Comparison of ENCODE assay signal across 7 mouse cellular contexts in the genomic region with DNA sequence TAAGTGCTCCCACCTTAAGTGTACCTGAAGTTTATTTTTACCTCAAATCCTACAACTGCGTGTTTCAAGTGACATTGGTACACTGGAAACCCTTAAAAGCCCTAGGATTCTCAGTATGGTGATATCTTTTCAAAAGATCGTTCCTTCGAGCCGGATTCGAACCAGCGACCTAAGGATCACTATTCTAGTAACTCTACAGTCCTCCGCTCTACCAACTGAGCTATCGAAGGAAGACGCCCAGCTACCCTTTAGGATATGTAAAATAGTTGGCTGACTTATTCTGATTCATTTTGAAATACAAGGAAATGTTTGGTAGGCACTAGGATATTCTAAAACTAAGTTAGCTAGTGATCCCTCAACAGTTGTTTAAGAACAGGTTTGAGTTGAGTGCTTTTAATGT. TPM values are rescaled to one million over a fixed set of nuclear protein-coding genes. Genes with fewer than 3 reads are reported as not detected.
A peak's percentile ranks its signal among the peaks of the same experiment; 100 is the strongest.
DNase-seq lines count a peak whose midpoint lies in the region; ATAC-seq and TF ChIP-seq lines count a peak whose summit lies in the region.

No protein-coding gene starts in this region.

- peak overlapping the region; percentile 76 for H3K27ac ChIP-seq in CH12.LX (ENCODE audit: insufficient read depth, low read depth)
- H3K27ac ChIP-seq in heart, embryonic 10.5 days, result no peak overlapping the region
- H3K27ac ChIP-seq in lung, embryonic 16.5 days (ENCODE audit: low read length), result no peak overlapping the region

- no peak for ATAC-seq in lung, embryonic 16.5 days (ENCODE audit: low read depth)

- peaks cover 20 to 21% of the 10 kb centered on the region in 2 experiments for H3K36me3 ChIP-seq in CH12.LX (replicated peaks in 1 of 2; ENCODE audit: control insufficient read depth in 1 of 2, insufficient read depth in 1 of 2, low read length in 1 of 2)
- H3K36me3 ChIP-seq in heart, embryonic 10.5 days, result peaks cover 21% of the 10 kb centered on the region
- H3K36me3 ChIP-seq in lung, embryonic 16.5 days (ENCODE audit: control insufficient read depth, insufficient read depth, low read length), result peaks cover 14% of the 10 kb centered on the region; the same call in 1 of the 2 replicates

- in situ Hi-C loops in CH12.LX (cut with MboI; ENCODE audit: low pct_ligation_motif_present, low pct_unique_long_range_greater_than_20kb, low sequenced_read_pairs), result loop anchor here (10.0 to 25.0 kb wide), 3 partner anchors 1381 to 1563 kb away; a partner anchor contains a TSS

- H3K9me3 ChIP-seq in CH12.LX (replicated peaks; ENCODE audit: low read length), result no peaks in the 10 kb centered on the region
- no peaks in the 10 kb centered on the region for H3K9me3 ChIP-seq in heart, embryonic 10.5 days
- H3K9me3 ChIP-seq in lung, embryonic 16.5 days (ENCODE audit: control insufficient read depth, low read length), result no peaks in the 10 kb centered on the region

- H3K79me2 ChIP-seq in CH12.LX (replicated peaks; ENCODE audit: control insufficient read depth, extremely low read depth, insufficient read depth, poor library complexity, severe bottlenecking), result peaks cover 26% of the 10 kb centered on the region

- H3K27me3 ChIP-seq in CH12.LX (replicated peaks), result no peaks in the 10 kb centered on the region
- H3K27me3 ChIP-seq in heart, embryonic 10.5 days (ENCODE audit: insufficient read depth, poor library complexity, severe bottlenecking), result no peaks in the 10 kb centered on the region
- no peaks in the 10 kb centered on the region for H3K27me3 ChIP-seq in lung, embryonic 16.5 days (ENCODE audit: control insufficient read depth, insufficient read depth, low read depth, low read length)

- H3K4me3 ChIP-seq in CH12.LX (replicated peaks in 1 of 3; ENCODE audit: low read depth in 2 of 3, low read length in 2 of 3, poor library complexity in 1 of 3), result peak overlapping the region; percentile 40 to 84 (median 48)
- peak overlapping the region; percentile 94 for H3K4me3 ChIP-seq in heart, embryonic 10.5 days
- H3K4me3 ChIP-seq in lung, embryonic 16.5 days (ENCODE audit: low read length), result 0 out of 2 replicates have a peak overlapping the region, but pooled peaks have one; percentile 21

- TF ChIP-seq RAD21 in CH12.LX (IDR thresholded peaks at IDR 0.05; ENCODE audit: low read depth, low read length), result no peak

- peak overlapping the region; percentile 80 for H3K4me2 ChIP-seq in CH12.LX (ENCODE audit: insufficient read depth, low read depth, poor library complexity, severe bottlenecking)
- peak overlapping the region; percentile 65 for H3K4me2 ChIP-seq in lung, embryonic 16.5 days (ENCODE audit: low read depth, low read length)

- DNase-seq in 416B (ENCODE audit: low read depth) (peak; percentile 95), CH12.LX (ENCODE audit: extremely low read depth) (peak; percentile 96)
- peak; percentile 74 for DNase-seq in cerebellum, adult 8-10 months
- peak; percentile 88 for DNase-seq in heart, embryonic 10.5 days (ENCODE audit: low spot score)
- peak; percentile 73 for DNase-seq in kidney, postnatal 10 days
- DNase-seq in skeletal muscle tissue, adult 2 months (ENCODE audit: low read depth, low spot score), result peak; percentile 36

- H3K9ac ChIP-seq in CH12.LX (ENCODE audit: insufficient read depth, low read depth), result peak overlapping the region; percentile 54
- no peak overlapping the region for H3K9ac ChIP-seq in lung, embryonic 16.5 days (ENCODE audit: low read length)

- no peak for TF ChIP-seq EP300 in CH12.LX (IDR thresholded peaks at IDR 0.05; ENCODE audit: low read length)

- TF ChIP-seq CTCF in CH12.LX (conservative IDR thresholded peaks at IDR 0.05 in 1 of 2, IDR thresholded peaks at IDR 0.05 in 1 of 2; ENCODE audit: low read depth in 2 of 2, low read length in 2 of 2), result no peak

- WGBS in heart, embryonic 10.5 days, result 1% methylated on average over 9 of the region's 9 CpGs
- WGBS in lung, embryonic 16.5 days, result 7% methylated on average over 9 of the region's 9 CpGs

- no peak for TF ChIP-seq POLR2A in CH12.LX (IDR thresholded peaks at IDR 0.05; ENCODE audit: low read depth, low read length)

- dilution Hi-C loops in CH12.LX (cut with MboI; ENCODE audit: extremely low pct_ligation_motif_present, extremely low pct_unique_long_range_greater_than_20kb, low sequenced_read_pairs), result no loop called here

- peaks cover 5 to 29% of the 10 kb centered on the region in 2 experiments for H3K4me1 ChIP-seq in CH12.LX (ENCODE audit: control insufficient read depth in 1 of 2, insufficient read depth in 2 of 2)
- H3K4me1 ChIP-seq in heart, embryonic 10.5 days, result peaks cover 10% of the 10 kb centered on the region; the same call in 1 of the 2 replicates
- H3K4me1 ChIP-seq in lung, embryonic 16.5 days (replicated peaks; ENCODE audit: control insufficient read depth, insufficient read depth, low read length), result peaks cover 15% of the 10 kb centered on the region

TF ChIP-seq in CH12.LX, 34 proteins besides CTCF, POLR2A, EP300 and RAD21:
- no peak for TF ChIP-seq BHLHE40 (IDR thresholded peaks at IDR 0.05; ENCODE audit: low read depth, low read length)
- peak; percentile 100 for TF ChIP-seq TBP (conservative IDR thresholded peaks at IDR 0.05; ENCODE audit: low read depth, low read length)

RNA-seq across cellular contexts. Expression of a gene that starts 1.8 kb away (rescaled TPM):
- 10.1 and 13.1 TPM in 2 replicates for total RNA-seq in CH12.LX (2012; rRNA removed)
- total RNA-seq in CH12.LX (2014; rRNA removed), result 14.4 and 15.4 TPM in 2 replicates
- 11.7 and 12.9 TPM in 2 replicates for polyA plus RNA-seq in CH12.LX (2012; ENCODE audit: insufficient read length, low read depth)
- 10.1 and 13.0 TPM in 2 replicates for polyA plus RNA-seq in heart, embryonic 10.5 days (2016; fragmentation: Nextera tagmentation; extraction: Ambion mirVana)
- 11.8 and 12.3 TPM in 2 replicates for polyA plus RNA-seq in lung, embryonic 16.5 days (2015; fragmentation: Nextera tagmentation; extraction: Ambion mirVana)

RNA-seq across cellular contexts. Expression of a gene that starts 40.2 kb away (rescaled TPM):
- 0.38 and 0.51 TPM in 2 replicates for total RNA-seq in CH12.LX (2012; rRNA removed)
- total RNA-seq in CH12.LX (2014; rRNA removed), result 0.20 TPM in 2 replicates
- 0.08 and 0.21 TPM in 2 replicates for polyA plus RNA-seq in CH12.LX (2012; ENCODE audit: insufficient read length, low read depth)
- 0.04 and 0.96 TPM in 2 replicates for polyA plus RNA-seq in heart, embryonic 10.5 days (2016; fragmentation: Nextera tagmentation; extraction: Ambion mirVana)
- polyA plus RNA-seq in lung, embryonic 16.5 days (2015; fragmentation: Nextera tagmentation; extraction: Ambion mirVana), result 0.06 and 0.10 TPM in 2 replicates

RNA-seq across cellular contexts. Expression of a gene that starts 56.5 kb away (rescaled TPM):
- total RNA-seq in CH12.LX (2012; rRNA removed) (10.3 and 12.3 TPM in 2 replicates), CH12.LX (2014; rRNA removed) (17.7 and 20.0 TPM in 2 replicates)
- 10.3 and 10.5 TPM in 2 replicates for polyA plus RNA-seq in CH12.LX (2012; ENCODE audit: insufficient read length, low read depth)
- polyA plus RNA-seq in heart, embryonic 10.5 days (2016; fragmentation: Nextera tagmentation; extraction: Ambion mirVana), result 39.0 and 42.2 TPM in 2 replicates
- polyA plus RNA-seq in lung, embryonic 16.5 days (2015; fragmentation: Nextera tagmentation; extraction: Ambion mirVana), result 56.0 and 56.3 TPM in 2 replicates

Comparison
In these comparisons a context has a peak if more than half of its experiments do, and no peak if none do; other contexts are left out.
1. DNase-seq: peak in every context shown above with its lines; median percentile 96 in CH12.LX; 95 in 416B; 88 in heart, embryonic 10.5 days; 74 in cerebellum, adult 8-10 months; 73 in kidney, postnatal 10 days; 36 in skeletal muscle tissue, adult 2 months.
2. H3K4me3 ChIP-seq: peak in every context shown above with its lines; median percentile 94 in heart, embryonic 10.5 days; 48 in CH12.LX; 21 in lung, embryonic 16.5 days.